Mouse (Mus musculus): ENCODE data around the gene Il18bp.
A peak's percentile ranks its signal among the peaks of the same experiment; 100 is the strongest.

Gene Il18bp

GRCm38 (mm10) chr7:102006520-102006919, 12.0 kb downstream of the Il18bp start:
- DNase-seq (ENCODE audit: low spot score in 2 of 2): no peak

GRCm38 (mm10) chr7:102000921-102001630, 17.4 kb downstream of the Il18bp start:
- DNase-seq (ENCODE audit: low spot score in 2 of 2): peak in 1 of 2 experiments; percentile 40

- DNase-seq (ENCODE audit: low spot score in 2 of 2): no peak
Observed at GRCm38 (mm10) chr7:102000296-102000695, 18.2 kb downstream of the Il18bp start.

DNA sequence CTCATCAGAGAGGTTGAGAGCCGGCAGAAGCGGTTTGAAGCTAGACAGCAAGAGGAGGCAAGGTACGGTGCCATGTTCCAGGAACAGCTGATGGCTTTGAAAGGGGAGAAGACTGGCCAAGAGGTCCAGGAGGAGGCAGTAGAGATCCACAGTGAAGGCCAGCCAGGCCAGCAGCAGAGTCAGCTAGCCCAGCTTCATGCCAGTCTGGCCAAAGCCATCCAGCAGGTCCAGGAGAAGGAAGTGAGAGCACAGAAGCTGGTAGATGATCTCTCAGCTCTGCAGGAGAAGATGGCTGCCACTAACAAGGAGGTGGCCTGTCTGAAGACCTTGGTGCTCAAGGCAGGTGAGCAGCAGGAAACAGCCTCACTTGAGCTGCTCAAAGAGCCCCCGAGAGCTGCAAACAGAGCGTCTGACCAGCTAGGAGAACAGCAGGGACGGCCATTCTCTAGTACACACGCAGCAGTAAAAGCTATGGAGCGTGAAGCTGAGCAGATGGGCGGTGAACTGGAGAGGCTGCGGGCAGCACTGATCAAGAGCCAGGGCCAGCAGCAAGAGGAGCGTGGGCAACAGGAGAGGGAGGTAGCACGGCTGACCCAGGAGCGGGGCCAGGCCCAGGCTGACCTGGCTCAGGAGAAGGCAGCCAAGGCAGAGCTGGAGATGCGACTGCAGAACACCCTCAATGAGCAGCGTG, 18.9 kb downstream of the Il18bp start:
- no peak for DNase-seq (ENCODE audit: low spot score in 2 of 2)

DNA sequence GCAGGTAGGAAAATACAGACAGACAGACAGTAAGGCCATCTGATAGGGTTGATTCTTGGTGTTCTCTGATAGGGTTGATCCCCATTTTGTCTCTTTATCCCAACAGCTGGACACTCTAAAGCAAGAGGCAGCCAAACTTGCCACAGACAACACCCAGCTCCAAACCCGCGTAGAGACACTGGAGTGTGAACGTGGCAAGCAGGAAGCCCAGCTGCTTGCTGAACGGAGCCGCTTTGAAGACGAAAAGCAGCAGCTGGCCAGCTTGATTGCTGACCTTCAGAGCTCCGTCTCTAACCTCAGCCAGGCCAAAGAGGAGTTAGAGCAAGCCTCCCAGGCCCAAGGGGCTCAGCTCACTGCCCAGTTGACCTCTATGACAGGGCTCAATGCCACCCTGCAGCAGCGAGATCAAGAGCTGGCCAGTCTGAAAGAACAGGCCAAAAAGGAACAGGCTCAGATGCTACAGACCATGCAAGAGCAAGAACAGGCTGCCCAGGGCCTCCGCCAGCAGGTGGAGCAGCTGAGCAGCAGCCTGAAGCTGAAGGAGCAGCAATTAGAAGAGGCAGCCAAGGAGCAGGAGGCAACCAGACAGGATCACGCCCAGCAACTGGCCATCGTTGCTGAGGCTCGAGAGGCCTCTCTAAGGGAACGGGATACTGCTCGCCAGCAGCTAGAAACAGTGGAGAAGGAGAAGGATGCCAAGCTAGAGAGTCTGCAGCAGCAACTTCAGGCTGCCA, 20.1 kb downstream of the Il18bp start:
- DNase-seq (ENCODE audit: low spot score in 2 of 2): peak; percentile 68 to 79

DNA sequence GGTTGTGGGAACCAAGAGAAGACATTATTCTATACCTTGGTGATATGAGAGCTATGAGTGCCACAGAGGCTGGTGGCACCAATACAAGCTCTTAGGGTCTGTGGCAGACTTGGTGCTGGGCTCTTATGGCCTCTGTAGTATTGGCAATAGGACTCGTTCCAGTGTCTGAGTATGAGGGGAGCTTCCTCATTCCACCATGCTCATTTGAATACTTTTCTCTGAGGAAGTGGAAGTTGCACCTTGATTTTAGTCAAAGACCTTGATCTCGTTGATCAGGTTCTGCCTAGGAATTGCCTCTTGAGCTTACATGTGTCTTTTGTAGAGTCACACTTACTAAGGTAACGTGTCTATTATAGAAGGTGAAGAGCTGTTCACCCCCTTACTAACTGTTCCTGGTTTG, 24.2 kb downstream of the Il18bp start:
- no peak for DNase-seq (ENCODE audit: low spot score in 2 of 2)

DNA sequence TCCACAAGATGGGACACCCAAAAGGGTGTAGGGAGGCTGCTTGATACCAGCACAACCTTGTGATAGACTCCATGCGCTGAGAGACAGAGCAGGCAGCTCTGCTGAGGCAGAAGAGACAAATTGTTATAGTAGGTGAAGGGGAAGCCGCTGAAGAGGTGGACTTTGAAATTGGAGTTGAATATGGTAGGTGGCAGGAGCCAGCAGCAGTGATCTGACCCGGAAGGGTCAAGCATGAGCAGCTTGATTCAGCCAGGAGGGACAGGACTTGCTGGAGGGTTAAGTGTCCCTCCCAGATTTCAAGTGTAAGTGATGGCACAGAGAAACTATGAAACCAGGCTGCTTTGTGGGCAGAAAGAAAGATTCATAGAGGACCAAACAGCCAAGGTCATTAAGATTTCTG, 33.4 kb downstream of the Il18bp start:
- no peak for DNase-seq (ENCODE audit: low spot score in 2 of 2)

DNA sequence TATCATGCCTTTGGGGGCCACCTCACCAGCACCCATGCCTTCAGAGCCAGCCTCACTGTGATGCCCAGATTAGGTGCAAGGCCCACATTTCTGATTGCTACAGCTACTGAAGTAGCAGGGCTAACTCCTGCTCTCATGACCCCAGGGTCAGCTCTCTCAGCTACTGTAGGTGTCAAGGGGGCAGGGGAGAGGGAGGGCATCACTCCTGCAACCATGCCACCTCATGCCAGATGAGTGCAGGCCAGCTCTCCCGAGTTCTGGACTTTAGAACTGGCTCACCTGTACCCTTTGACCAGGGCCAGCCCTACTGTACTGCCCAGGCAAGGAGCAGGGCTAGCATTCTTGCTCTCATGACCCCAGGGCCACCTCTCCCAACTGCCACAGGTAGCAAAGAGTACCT, 35.8 kb downstream of the Il18bp start:
- no peak for DNase-seq (ENCODE audit: low spot score in 2 of 2)

- no peak for DNase-seq (ENCODE audit: low spot score in 2 of 2)
Observed at GRCm38 (mm10) chr7:101974505-101974904, 44.0 kb downstream of the Il18bp start.

GRCm38 (mm10) chr7:101973730-101974129, 44.8 kb downstream of the Il18bp start:
- DNase-seq (ENCODE audit: low spot score in 2 of 2): no peak

- DNase-seq (ENCODE audit: low spot score in 2 of 2): no peak
Observed at GRCm38 (mm10) chr7:101971721-101972120, 46.8 kb downstream of the Il18bp start.

- DNase-seq (ENCODE audit: low spot score in 2 of 2): peak; percentile 70 to 75
Observed at GRCm38 (mm10) chr7:101970821-101971461, 47.5 kb downstream of the Il18bp start.

DNA sequence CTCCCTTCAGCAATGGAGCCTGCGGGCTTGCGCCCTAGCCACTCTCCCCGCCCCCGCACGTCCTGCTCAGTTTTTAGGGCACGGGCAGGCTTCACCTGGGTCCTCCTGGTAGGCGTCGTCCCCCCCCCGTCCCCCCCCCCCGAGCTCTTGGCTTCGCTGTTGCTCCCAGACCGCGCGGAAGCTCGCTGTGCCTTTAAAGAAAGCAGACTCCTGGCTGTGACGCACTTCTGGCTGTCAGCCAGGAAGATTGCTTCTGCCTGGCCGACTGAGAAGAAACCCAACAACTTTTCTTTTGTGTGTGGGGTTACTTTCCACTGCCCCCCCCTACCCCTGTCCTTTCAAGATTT, 48.1 kb downstream of the Il18bp start:
- DNase-seq (ENCODE audit: low spot score in 2 of 2): peak in 1 of 2 experiments; percentile 89

DNA sequence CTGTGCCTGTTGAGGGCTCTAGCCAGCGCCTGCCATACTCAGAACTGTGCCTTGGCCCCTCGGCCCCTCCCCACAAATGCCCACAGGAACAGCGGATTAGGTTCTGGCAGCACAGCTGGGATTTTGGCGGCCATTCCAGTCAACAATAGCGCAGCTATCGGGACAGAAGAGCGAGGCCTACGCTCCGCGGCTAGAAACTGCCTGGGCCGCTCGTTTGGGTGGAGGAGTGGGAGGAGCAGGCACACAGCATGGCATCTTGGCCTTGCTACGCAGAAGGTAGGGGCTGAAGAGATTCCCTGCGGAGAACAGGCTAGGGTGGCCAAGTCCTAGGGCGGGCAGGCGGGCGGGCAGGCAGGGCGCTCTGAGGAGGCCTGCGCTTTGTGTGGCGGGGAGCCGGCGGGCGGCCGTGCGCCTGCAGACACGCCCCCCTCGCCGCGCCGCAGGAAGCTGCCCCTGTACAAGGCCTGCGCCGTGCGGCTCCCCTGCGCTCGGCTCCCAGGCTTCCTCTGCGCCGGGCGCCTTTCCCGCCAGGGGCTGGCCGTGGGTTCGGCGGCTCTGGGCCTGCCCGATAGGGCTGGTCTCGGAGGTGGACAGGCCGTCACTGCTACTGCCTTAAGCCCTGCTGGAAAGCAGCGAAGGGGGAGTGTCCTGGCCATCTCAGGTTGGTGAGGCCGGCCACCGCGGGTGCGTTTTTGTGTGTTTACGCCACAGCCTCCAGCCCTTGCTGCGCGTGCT, 48.6 kb downstream of the Il18bp start:
- DNase-seq (ENCODE audit: low spot score in 2 of 2): peak; percentile 79 to 84

DNA sequence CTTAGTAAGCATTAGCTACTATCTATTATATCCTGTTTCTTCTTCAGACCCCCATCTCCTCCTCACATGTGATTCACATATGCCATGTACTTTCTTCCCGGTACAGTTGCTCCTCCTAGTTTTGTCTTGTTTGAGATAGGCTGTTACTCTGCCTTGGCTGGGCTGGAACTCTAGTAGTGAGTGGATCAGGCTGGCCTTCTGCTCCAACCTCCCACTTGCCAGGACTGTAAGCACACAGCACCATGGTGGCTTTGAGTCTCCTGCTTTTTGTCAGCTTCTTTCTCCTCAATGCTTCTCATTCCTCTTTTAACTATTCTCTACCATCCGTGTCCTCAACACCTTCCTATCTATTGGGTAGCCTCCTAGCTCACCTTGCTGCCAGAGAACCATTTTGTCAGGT, 49.7 kb downstream of the Il18bp start:
- DNase-seq (ENCODE audit: low spot score in 2 of 2): no peak

GRCm38 (mm10) chr7:101967256-101967655, 51.2 kb downstream of the Il18bp start:
- DNase-seq (ENCODE audit: low spot score in 2 of 2): no peak

DNA sequence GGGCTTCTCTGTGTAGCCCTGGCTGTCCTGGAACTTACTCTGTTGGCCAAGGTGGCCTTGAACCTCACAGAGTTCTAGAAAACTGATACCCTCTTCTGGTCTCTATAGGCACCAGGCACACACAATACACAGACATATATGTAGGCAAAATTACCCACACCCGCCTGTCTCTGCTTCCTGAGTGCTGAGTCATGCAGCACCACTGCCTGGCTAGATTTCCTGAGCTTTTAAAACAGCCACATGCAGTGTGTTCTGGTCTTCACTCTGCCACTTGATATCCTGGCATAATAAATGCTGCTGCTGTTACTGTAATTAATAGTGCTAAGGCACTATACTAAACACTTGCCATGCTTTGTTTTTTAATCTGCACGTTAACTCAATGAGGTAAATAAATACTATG, 52.9 kb downstream of the Il18bp start:
- DNase-seq (ENCODE audit: low spot score in 2 of 2): no peak

Measured in frontal cortex, postnatal 10 days (tissue).